Mouse (Mus musculus): ENCODE data around the gene Rab44.

DNA sequence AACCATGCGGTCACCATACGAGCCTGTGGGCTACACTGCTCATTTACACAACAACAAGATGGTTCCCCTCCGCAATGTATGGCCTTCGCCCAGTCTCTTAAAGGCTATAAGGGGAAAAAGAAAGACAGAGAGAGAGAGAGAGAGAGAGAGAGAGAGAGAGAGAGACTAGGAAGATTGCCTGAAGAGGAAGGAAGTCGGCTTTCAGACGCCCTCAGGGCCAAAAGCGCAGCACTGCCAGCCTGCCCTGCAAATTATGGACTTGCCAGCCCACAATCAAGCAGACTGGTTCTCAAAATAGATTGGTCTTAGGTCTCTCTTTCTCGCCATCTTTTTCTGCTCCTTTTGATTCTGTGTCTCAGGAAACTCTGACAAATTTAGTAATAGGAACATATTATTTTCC is 37.7 kb upstream of the Rab44 start:
- no peak for TF ChIP-seq EP300 (IDR thresholded peaks at IDR 0.05; ENCODE audit: low read depth)
- no peak for TF ChIP-seq CTCF (IDR thresholded peaks at IDR 0.05; ENCODE audit: low read depth)
